Mouse (Mus musculus) kidney, postnatal 36 days (tissue): ENCODE measurements around the gene Ino80b.

Experiments
- DNase-seq, 2 experiments: peaks; one replicate each; pipeline ENCODE4 v3.0.0; 2021 to 2022; ENCODE audit warnings: mixed read lengths in 2 of 2

Gene Ino80b

GRCm38 (mm10) chr6:83125331-83125730, at the start of gene Ino80b:
Gene Ino80b (minus strand): TSS chr6:83125431.
- DNase-seq: no peak

- no peak for DNase-seq
Observed at GRCm38 (mm10) chr6:83172240-83172920, 47.1 kb upstream of the Ino80b start.

GRCm38 (mm10) chr6:83171063-83171462, 45.8 kb upstream of the Ino80b start:
- no peak for DNase-seq

- peak; percentile 57 to 72 for DNase-seq
Observed at GRCm38 (mm10) chr6:83169872-83170271, 44.6 kb upstream of the Ino80b start.

- DNase-seq: peak in 1 of 2 experiments; percentile 25
Observed at GRCm38 (mm10) chr6:83166243-83166630, 41.0 kb upstream of the Ino80b start.

GRCm38 (mm10) chr6:83165607-83166242, 40.5 kb upstream of the Ino80b start, which contains the start of gene Dctn1:
Gene Dctn1 (plus strand): TSS chr6:83165920.
- DNase-seq: peak; percentile 95 to 97

GRCm38 (mm10) chr6:83165026-83165606, 39.9 kb upstream of the Ino80b start:
- no peak for DNase-seq

- peak; percentile 78 to 89 for DNase-seq
Observed at GRCm38 (mm10) chr6:83162701-83163100, 37.5 kb upstream of the Ino80b start.

- peak; percentile 73 to 83 for DNase-seq
Observed at GRCm38 (mm10) chr6:83161921-83162641, 36.9 kb upstream of the Ino80b start.

GRCm38 (mm10) chr6:83161442-83161841, 36.2 kb upstream of the Ino80b start:
- no peak for DNase-seq

- peak in 1 of 2 experiments; percentile 56 for DNase-seq
Observed at GRCm38 (mm10) chr6:83159456-83159855, 34.2 kb upstream of the Ino80b start.

- DNase-seq: peak in 1 of 2 experiments; percentile 80
Observed at GRCm38 (mm10) chr6:83156259-83156684, 31.0 kb upstream of the Ino80b start, which contains the start of the genes Wdr54 and 1700003E16Rik. Gene Wdr54 (minus strand): TSS chr6:83156397. Gene 1700003E16Rik (plus strand): TSS chr6:83156404.

GRCm38 (mm10) chr6:83155552-83156238, 30.5 kb upstream of the Ino80b start:
- DNase-seq: no peak

GRCm38 (mm10) chr6:83153485-83153884, 28.3 kb upstream of the Ino80b start:
- DNase-seq: no peak

- no peak for DNase-seq
Observed at GRCm38 (mm10) chr6:83153038-83153437, 27.8 kb upstream of the Ino80b start.

GRCm38 (mm10) chr6:83151721-83152120, 26.5 kb upstream of the Ino80b start:
- no peak for DNase-seq

- DNase-seq: no peak
Observed at GRCm38 (mm10) chr6:83147280-83147679, 22.0 kb upstream of the Ino80b start.

- DNase-seq: no peak
Observed at GRCm38 (mm10) chr6:83145805-83146204, 20.6 kb upstream of the Ino80b start.

GRCm38 (mm10) chr6:83145209-83145608, 20.0 kb upstream of the Ino80b start:
- DNase-seq: no peak

- DNase-seq: no peak
Observed at GRCm38 (mm10) chr6:83142886-83143285, 17.7 kb upstream of the Ino80b start.

GRCm38 (mm10) chr6:83142211-83142731, 17.0 kb upstream of the Ino80b start:
- DNase-seq: peak in 1 of 2 experiments; percentile 33

GRCm38 (mm10) chr6:83141636-83142035, 16.4 kb upstream of the Ino80b start:
- peak in 1 of 2 experiments; percentile 50 for DNase-seq
